Mouse (Mus musculus): ENCODE measurements around the gene Milr1. TPM values are rescaled to one million over a fixed set of nuclear protein-coding genes. Genes with fewer than 3 reads are reported as not detected.
"Not testable (repeated sequence)": the region's sequence is repeated elsewhere in the genome, so short reads cannot be mapped to it uniquely, and the experiment has no call there.

Gene Milr1
- total RNA-seq, 2 experiments from 2014 or later, result not detected

DNA sequence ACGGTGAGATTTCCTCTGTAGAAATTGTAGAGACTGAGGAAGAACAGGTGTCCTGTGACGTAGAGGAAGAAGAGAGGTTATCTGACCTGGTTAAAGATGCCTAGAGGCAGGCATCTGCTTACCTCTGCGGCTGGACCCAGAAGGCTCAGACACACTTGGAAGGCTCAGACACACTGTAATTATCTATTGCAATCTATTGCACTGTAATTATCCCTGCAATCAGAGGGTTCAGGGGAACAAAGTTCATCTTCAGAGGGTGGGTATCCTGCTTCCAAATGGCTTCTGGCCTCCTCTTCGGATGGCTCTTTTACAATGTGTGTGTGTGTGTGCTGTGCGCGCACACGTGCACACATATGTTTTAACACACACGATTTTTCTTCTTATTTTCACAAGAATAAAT, 30.6 kb upstream of the Milr1 start:
- no peak overlapping the region for H3K4me3 ChIP-seq
- no peak for DNase-seq (ENCODE audit: low spot score in 2 of 2)
- TF ChIP-seq CTCF (conservative IDR thresholded peaks at IDR 0.05), result no peak
- H3K27ac ChIP-seq, result no peak overlapping the region

GRCm38 (mm10) chr11:106722831-106723361, 28.1 kb upstream of the Milr1 start:
- TF ChIP-seq CTCF (conservative IDR thresholded peaks at IDR 0.05), result no peak
- H3K4me3 ChIP-seq, result no peak overlapping the region
- H3K27ac ChIP-seq, result no peak overlapping the region
- DNase-seq (ENCODE audit: low spot score in 2 of 2), result no peak

DNA sequence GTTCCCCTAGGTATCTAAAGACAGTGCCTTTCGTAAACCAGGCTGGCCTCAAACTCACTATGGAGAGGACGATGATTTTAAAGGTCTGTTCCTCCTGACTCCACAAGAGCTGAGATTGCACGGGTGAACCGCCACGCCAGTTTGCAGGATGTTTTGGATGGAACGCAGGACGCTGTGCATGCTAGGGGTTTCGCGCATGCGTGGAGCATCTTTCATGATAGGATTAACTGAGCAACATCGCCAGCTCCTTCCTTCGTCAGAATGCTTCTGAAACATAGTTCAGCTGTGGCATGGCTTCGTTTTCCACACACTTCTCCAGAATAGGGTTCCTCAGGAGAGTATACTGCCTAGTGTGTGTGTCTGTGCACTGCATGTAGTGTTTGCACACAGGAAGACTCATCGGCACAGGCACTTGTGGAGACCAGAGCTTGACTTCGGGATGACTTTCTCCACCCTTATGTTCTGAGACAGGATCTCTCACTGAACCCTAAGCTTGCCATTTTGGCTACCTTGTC, 27.4 kb upstream of the Milr1 start:
- no peak for DNase-seq (ENCODE audit: low spot score in 2 of 2)
- TF ChIP-seq CTCF (conservative IDR thresholded peaks at IDR 0.05), result no peak
- H3K4me3 ChIP-seq, result no peak overlapping the region
- no peak overlapping the region for H3K27ac ChIP-seq

- TF ChIP-seq CTCF (conservative IDR thresholded peaks at IDR 0.05), result no peak
- no peak overlapping the region for H3K4me3 ChIP-seq
- H3K27ac ChIP-seq, result no peak overlapping the region
- DNase-seq (ENCODE audit: low spot score in 2 of 2), result no peak
Measured at GRCm38 (mm10) chr11:106724176-106724915, 26.7 kb upstream of the Milr1 start.

GRCm38 (mm10) chr11:106724916-106725235, 26.1 kb upstream of the Milr1 start:
- H3K27ac ChIP-seq; H3K4me3 ChIP-seq; DNase-seq (ENCODE audit: low spot score in 2 of 2): not testable (repeated sequence)

DNA sequence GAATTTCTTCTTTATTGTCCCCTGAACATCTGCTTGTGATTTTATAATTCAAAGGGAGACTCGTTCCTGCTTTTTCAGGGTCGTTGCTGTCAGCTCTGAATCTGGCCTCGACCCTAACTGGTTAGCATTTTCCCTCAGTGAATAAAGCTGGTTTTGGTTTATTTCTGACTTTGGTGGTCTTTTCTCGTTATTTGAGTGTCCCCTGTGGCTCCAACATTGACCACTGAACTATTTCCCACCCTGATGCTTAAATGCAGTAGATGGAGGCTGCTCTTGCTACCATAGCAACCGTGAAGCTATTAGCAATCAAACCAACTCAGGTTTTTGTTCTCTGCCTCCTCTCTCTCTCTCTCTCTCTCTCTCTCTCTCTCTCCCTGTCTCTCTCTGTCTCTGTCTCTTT, 23.1 kb upstream of the Milr1 start:
- no peak overlapping the region for H3K4me3 ChIP-seq
- no peak for TF ChIP-seq CTCF (conservative IDR thresholded peaks at IDR 0.05)
- DNase-seq (ENCODE audit: low spot score in 2 of 2), result no peak
- H3K27ac ChIP-seq, result peak overlapping the region; percentile 48; the same call in 1 of the 2 replicates

GRCm38 (mm10) chr11:106728402-106729366, 22.3 kb upstream of the Milr1 start:
- no peak overlapping the region for H3K27ac ChIP-seq

GRCm38 (mm10) chr11:106729656-106730055, 21.4 kb upstream of the Milr1 start:
- H3K27ac ChIP-seq, result no peak overlapping the region
- no peak for TF ChIP-seq CTCF (conservative IDR thresholded peaks at IDR 0.05)

More at GRCm38 (mm10) chr11:106728402-106729366, 22.3 kb upstream of the Milr1 start:
- DNase-seq (ENCODE audit: low spot score in 2 of 2), result no peak
- no peak for TF ChIP-seq CTCF (conservative IDR thresholded peaks at IDR 0.05)
- H3K4me3 ChIP-seq, result no peak overlapping the region

GRCm38 (mm10) chr11:106730714-106731113, 20.3 kb upstream of the Milr1 start:
- no peak for DNase-seq (ENCODE audit: low spot score in 2 of 2)
- TF ChIP-seq CTCF (conservative IDR thresholded peaks at IDR 0.05), result no peak
- no peak overlapping the region for H3K4me3 ChIP-seq
- H3K27ac ChIP-seq, result no peak overlapping the region

More at GRCm38 (mm10) chr11:106729656-106730055, 21.4 kb upstream of the Milr1 start:
- H3K4me3 ChIP-seq, result no peak overlapping the region
- DNase-seq (ENCODE audit: low spot score in 2 of 2), result no peak

DNA sequence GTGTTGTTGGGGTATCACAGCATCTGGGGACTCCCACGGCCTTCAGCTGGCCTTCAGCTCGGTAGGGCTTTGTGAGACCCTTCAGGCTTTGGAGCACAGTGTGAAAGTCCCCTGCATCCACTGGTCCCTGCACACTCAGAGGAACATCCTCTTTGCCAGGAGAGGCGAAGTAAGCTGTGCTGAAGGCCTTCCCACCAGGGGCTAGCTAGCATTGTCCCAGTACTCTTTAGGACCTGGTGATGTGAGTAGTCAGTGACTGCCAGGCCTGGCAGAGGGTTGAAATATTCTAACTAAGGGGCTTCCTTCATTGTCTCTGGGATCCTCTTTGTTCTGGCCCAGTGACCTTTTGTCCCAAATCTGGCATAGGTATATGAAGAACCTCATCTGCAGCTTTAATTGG, 14.4 kb upstream of the Milr1 start:
- DNase-seq (ENCODE audit: low spot score in 2 of 2), result no peak
- no peak for TF ChIP-seq CTCF (conservative IDR thresholded peaks at IDR 0.05)
- H3K4me3 ChIP-seq, result no peak overlapping the region
- peak overlapping the region; percentile 90 for H3K27ac ChIP-seq

DNA sequence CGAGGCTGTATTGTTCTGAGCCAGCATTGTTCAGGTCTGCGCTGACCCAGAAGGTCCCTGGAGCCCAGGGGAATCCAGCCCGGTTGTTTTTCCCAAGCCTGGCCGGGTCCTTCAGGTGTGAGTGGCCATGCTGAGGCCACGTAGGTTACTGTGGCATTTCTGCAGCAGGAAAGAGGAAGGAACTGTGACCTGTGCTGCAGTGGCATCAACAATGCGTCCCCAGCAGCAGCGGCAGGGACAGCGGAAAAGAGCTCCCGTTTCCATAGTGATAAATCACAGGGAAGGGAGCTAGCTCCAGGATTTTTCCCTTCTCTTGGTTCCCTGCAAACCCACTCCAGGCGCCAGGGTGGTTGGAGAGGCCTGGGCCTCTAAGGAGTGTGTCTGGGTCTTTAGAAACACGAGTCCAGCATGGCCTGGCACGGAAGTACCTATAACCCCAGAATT, 13.8 kb upstream of the Milr1 start:
- Histone ChIP-seq H3K27ac (peak overlapping the region; percentile 90), H3K4me3 (peak overlapping the region; percentile 5; the same call in 1 of the 2 replicates)
- TF ChIP-seq CTCF (conservative IDR thresholded peaks at IDR 0.05), result no peak
- DNase-seq (ENCODE audit: low spot score in 2 of 2), result peak; percentile 34 to 35

DNA sequence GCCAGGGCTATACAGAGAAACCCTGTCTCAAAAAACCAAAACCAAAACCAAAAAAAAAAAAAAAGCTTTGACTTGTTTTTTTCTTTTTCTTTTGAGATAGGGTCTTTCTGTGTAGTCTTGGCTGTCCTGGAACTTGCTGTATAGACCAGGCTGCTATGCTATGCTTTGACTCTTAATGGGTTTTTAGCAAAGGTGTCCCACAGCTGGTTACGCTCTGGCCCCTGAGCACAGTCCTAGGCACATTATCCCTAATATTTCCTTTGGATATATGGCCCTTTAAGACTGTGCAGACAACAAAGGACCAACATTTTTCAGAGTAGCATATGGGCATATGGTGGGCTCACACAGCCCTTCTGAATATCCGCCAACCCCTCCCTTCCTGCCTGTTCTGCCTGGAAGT, 11.9 kb upstream of the Milr1 start:
- H3K4me3 ChIP-seq, result no peak overlapping the region
- no peak for TF ChIP-seq CTCF (conservative IDR thresholded peaks at IDR 0.05)
- DNase-seq (ENCODE audit: low spot score in 2 of 2), result no peak
- no peak overlapping the region for H3K27ac ChIP-seq

DNA sequence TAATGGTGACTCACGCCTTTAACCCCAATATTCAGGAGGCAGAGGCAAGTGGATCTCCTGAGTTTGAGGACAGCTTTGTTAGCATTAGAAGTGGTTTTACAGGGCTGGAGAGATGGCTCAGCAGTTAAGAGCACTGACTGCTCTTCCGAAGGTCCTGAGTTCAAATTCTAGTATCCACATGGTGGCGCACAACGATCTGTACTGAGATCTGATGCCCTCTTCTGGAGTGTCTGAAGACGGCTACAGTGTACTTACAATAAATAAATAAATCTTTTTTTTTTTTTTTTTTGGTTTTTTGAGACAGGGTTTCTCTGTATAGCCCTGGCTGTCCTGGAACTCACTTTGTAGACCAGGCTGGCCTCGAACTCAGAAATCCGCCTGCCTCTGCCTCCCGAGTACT, 10.3 kb upstream of the Milr1 start:
- H3K27ac ChIP-seq; H3K4me3 ChIP-seq; DNase-seq (ENCODE audit: low spot score in 2 of 2): not testable (repeated sequence)

Data from layer of hippocampus, adult 2 months (tissue).